Mouse (Mus musculus) G1E-ER4 (cell line): ENCODE measurements around the gene Spata7. TPM values are rescaled to one million over a fixed set of nuclear protein-coding genes. Genes with fewer than 3 reads are reported as not detected.

Experiments used
- GATA1 ChIP-seq: IDR thresholded peaks from one replicate; pipeline ENCODE4 v1.8.0; 2012; ENCODE audit warnings: low read length, inconsistent platforms
- polyA plus RNA-seq: library from polyadenylated mRNA; stranded (reverse); fragments of >175 nt; gene quantifications from 2 replicates; pipeline ENCODE4 v1.2.3, GENCODE M21; 2012

Spata7 gene
- 4.9 and 5.1 TPM in 2 replicates for polyA plus RNA-seq

- no peak for TF ChIP-seq GATA1
Observed at GRCm38 (mm10) chr12:98627392-98628259, at the start of gene Spata7. Gene Spata7, plus strand, starts transcription at chr12:98628157.

- TF ChIP-seq GATA1 = no peak
Observed at GRCm38 (mm10) chr12:98585302-98585701, 42.7 kb upstream of the Spata7 start.

GRCm38 (mm10) chr12:98588573-98588972, 39.4 kb upstream of the Spata7 start:
- no peak for TF ChIP-seq GATA1

- TF ChIP-seq GATA1 = no peak
Observed at GRCm38 (mm10) chr12:98591016-98591415, 36.9 kb upstream of the Spata7 start.

GRCm38 (mm10) chr12:98600861-98601260, 27.1 kb upstream of the Spata7 start:
- no peak for TF ChIP-seq GATA1

GRCm38 (mm10) chr12:98602114-98602513, 25.8 kb upstream of the Spata7 start:
- no peak for TF ChIP-seq GATA1

GRCm38 (mm10) chr12:98605264-98605663, 22.7 kb upstream of the Spata7 start:
- no peak for TF ChIP-seq GATA1

GRCm38 (mm10) chr12:98606595-98607290, 21.2 kb upstream of the Spata7 start:
- TF ChIP-seq GATA1 = no peak

GRCm38 (mm10) chr12:98610341-98610740, 17.6 kb upstream of the Spata7 start:
- no peak for TF ChIP-seq GATA1

- no peak for TF ChIP-seq GATA1
Observed at GRCm38 (mm10) chr12:98614910-98615508, 12.9 kb upstream of the Spata7 start.

GRCm38 (mm10) chr12:98615746-98616145, 12.2 kb upstream of the Spata7 start:
- no peak for TF ChIP-seq GATA1

GRCm38 (mm10) chr12:98619496-98619895, 8.5 kb upstream of the Spata7 start:
- no peak for TF ChIP-seq GATA1

GRCm38 (mm10) chr12:98628260-98628970, 458 bp downstream of the Spata7 start:
- no peak for TF ChIP-seq GATA1

- no peak for TF ChIP-seq GATA1
Observed at GRCm38 (mm10) chr12:98644852-98645251, 16.9 kb downstream of the Spata7 start.

- no peak for TF ChIP-seq GATA1
Observed at GRCm38 (mm10) chr12:98656873-98657272, 28.9 kb downstream of the Spata7 start.

- no peak for TF ChIP-seq GATA1
Observed at GRCm38 (mm10) chr12:98662617-98663016, 34.7 kb downstream of the Spata7 start.
